Mouse (Mus musculus): ENCODE results near the gene Atp5mpl.

The Atp5mpl gene

DNA sequence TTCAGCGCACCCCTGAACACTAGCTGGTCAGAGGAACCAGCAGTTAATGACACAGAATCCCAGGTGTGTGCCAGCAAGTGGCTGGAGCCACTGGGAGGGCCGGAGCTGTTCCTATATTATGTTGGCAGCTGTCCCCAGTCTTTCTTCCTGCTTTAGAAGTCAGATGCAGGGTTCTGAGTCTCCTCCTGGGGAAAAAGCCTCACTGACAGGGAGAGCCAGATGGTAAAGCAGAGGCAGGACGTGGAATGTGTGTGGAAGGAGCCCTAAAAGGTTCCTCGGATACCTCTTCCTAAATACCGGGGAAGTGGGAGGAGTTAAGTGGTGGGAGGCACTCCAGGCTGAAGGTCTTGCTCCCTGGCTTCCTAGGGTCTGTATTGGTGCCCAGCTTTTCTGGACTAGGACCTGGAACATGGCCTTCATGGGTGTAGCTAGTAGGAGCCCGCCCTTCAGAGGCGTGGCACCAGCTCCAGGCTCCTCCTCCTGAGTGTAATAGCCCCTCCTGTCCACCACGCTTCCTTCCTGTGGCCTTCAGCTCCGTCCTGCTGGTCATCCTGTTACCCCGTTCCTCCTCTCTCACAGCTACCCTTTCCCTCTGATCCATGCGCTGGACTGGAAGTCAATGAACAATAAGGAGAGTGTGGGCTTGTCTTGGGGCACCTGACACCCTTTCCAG, 33.6 kb downstream of the Atp5mpl start:
- POLR2A ChIA-PET = interaction anchor here in 3 of 4 experiments (0.5 to 2.6 kb wide), 16 partner anchors 9 to 381 kb away, joined by 3 to 11 read pairs (median 4); partner anchors contain the start of genes Atp5mpl (in 1 of the 3), Ckb (in 1 of the 3), Xrcc3 (in 1 of the 3) and Zfyve21 (in 1 of the 3)
- CTCF ChIA-PET = interaction anchor here in 3 of 4 experiments (0.8 to 1.5 kb wide), 3 partner anchors 10 to 25 kb away, joined by 3 to 4 read pairs (median 3); no protein-coding TSS in a partner anchor

DNA sequence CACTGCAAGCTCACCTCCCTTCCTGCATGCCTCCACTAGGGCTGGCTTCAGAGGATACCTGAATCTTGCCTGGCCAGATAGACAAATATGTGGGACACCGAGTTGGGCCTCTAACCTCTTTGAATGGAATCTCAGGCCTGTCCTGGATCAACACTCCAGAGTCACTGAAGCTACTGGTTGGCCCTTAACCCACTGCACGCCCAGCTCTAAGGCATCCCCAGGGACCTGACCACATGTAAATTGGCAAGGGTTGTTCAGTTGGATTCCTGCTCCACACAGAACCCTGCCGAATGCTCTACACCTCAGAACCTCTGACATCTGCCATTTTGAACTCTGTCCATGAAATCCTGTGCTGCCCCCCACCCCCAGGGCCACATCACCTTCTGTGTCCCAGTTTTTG, 34.3 kb downstream of the Atp5mpl start:
- ChIA-PET CTCF (interaction anchor here in 1 of 4 experiments (1.2 kb wide), 1 partner anchor 25 kb away, joined by 3 read pairs; no protein-coding TSS in a partner anchor), POLR2A (interaction anchor here in 3 of 4 experiments (0.5 to 1.5 kb wide), 5 partner anchors 11 to 235 kb away, joined by 3 to 4 read pairs (median 3); no protein-coding TSS in a partner anchor)

DNA sequence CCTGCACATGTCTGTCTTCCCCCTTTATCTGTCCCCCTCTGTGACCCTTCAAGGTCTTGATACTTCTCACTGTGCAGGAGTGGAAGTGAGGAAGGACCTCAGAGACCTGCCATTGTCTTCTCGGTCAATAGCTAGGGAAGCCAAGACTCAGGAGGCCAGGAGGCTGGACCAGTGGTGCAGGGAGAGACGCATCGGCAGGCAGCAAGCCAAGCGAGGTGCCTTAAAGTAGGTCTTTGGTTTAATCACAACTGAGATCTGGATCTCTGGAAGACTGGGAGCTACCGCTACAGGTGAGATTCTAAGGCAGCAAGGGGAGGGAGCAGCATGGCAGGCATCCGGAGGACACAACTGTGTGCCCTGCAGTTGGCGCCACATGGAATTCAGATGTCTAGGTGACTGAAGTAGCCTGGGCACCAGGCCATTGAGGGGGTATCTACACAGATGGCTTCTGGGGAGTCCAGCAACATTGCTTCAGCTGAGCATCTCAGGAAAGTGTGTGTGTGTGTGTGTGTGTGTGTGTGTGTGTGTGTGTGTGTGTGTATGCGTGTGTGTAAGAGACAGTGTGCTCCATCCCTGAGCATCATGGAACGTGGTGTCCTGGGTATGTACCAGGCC, 35.3 kb downstream of the Atp5mpl start:
- CTCF ChIA-PET = interaction anchor here in 1 of 4 experiments (0.6 kb wide), 1 partner anchor 643 kb away, joined by 3 read pairs; no protein-coding TSS in a partner anchor

DNA sequence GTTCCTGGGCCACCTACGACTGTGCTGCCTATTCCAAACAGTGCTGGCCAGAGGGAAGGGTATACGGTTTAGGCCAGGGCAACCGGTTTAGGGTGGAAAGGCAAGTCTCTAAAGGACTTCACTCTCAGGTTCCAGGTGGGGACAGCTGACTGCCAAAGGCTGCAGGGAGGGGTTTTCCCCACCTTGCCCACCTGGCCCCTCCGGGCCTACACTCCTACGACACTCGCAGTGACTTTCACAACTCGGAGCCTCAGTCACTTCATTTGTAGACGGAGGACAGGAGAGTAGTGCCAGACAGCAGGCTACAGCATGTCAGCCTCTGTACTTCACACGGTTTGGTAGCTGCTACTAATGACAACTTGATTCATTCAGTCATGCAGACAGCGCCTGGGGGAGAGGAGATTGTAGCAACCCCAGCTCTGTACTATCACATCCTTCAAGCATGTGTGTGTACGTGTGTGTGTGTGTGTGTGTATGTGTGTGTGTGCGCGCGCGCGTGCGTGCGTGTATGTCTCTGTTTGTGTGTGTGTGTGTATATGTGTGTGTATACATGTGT, 38.3 kb downstream of the Atp5mpl start:
- ChIA-PET POLR2A (interaction anchor here in 3 of 4 experiments (0.7 to 3.1 kb wide), 3 partner anchors 10 to 203 kb away, joined by 3 to 16 read pairs (median 3); no protein-coding TSS in a partner anchor), CTCF (interaction anchor here in 2 of 4 experiments (0.6 to 1.0 kb wide), 2 partner anchors 16 to 185 kb away, joined by 3 read pairs; no protein-coding TSS in a partner anchor)

More for the DNA sequence above, 35.3 kb downstream of the Atp5mpl start:
- POLR2A ChIA-PET = interaction anchor here in 1 of 4 experiments (1.5 kb wide), 1 partner anchor 18 kb away, joined by 3 read pairs; no protein-coding TSS in a partner anchor

DNA sequence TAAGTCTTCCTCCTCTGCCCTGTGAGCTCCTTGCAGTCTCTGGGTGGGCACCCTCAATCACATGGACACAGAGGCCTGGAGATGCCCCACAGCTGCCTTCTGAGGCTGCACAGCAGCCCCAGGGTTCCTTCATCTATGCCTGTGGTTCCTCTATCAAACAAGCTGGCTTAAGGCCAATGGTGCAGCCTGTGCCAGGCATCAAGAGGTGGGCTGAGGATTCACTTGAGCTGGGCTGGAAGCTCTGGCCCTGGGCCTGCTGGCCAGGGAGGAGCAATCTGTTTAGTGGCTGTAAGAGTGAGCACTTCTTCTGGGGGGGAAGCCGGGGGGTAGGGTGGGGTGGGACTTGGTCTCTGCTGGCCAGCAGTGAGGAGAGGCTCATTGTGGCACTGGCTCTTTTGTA, 39.4 kb downstream of the Atp5mpl start:
- CTCF ChIA-PET = no interaction called here

DNA sequence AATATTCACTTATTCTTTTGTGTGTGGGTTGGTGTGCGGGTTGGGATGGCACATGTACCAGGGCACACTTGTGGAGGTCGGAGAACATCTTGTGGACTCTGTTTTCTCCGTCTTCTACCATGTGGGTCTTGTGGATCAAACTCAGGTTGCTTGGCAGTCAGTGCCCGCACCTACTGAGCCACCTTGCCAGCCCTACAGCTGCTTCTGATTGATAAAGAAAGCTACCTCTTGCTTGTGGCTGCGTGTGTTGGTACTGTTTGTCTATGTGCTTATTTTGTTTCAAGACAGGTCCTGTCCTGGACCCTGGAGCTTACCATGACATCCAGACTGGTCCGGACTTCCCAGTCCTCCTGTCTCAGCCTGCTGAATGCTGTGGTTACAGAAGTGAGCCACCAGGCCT, 43.7 kb downstream of the Atp5mpl start:
- CTCF ChIA-PET = interaction anchor here in 1 of 4 experiments (0.7 kb wide), 1 partner anchor 10 kb away, joined by 3 read pairs; no protein-coding TSS in a partner anchor
- POLR2A ChIA-PET = interaction anchor here in 2 of 4 experiments (0.7 to 0.8 kb wide), 2 partner anchors 11 to 21 kb away, joined by 3 to 4 read pairs; no protein-coding TSS in a partner anchor

More for the DNA sequence above, 39.4 kb downstream of the Atp5mpl start:
- POLR2A ChIA-PET = interaction anchor here in 1 of 4 experiments (3.1 kb wide), 1 partner anchor 11 kb away, joined by 16 read pairs; no protein-coding TSS in a partner anchor

DNA sequence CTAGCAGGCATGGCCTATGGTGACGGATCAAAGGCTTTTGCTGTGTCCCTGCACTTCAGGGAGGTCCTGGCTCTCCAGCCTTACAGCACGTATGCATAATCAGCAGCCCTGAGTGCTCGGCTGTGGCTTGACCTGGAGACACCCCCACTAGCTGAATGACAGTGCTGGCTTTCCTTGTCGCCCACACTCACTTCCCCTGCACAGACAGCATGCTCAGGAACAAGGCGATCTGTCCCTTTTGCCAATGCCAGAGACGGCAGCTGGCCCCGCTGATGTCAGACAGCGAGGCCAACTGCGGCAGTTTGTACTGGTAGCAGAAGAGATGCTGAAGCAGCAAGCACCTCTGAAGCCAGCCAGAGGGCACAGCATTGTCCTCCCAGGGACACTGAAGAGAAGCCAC, 46.7 kb downstream of the Atp5mpl start:
- ChIA-PET POLR2A (interaction anchor here in 1 of 4 experiments (0.7 kb wide), 1 partner anchor 1089 kb away, joined by 3 read pairs; no protein-coding TSS in a partner anchor), CTCF (interaction anchor here in 1 of 4 experiments (0.7 kb wide), 1 partner anchor 69 kb away, joined by 4 read pairs; no protein-coding TSS in a partner anchor)

DNA sequence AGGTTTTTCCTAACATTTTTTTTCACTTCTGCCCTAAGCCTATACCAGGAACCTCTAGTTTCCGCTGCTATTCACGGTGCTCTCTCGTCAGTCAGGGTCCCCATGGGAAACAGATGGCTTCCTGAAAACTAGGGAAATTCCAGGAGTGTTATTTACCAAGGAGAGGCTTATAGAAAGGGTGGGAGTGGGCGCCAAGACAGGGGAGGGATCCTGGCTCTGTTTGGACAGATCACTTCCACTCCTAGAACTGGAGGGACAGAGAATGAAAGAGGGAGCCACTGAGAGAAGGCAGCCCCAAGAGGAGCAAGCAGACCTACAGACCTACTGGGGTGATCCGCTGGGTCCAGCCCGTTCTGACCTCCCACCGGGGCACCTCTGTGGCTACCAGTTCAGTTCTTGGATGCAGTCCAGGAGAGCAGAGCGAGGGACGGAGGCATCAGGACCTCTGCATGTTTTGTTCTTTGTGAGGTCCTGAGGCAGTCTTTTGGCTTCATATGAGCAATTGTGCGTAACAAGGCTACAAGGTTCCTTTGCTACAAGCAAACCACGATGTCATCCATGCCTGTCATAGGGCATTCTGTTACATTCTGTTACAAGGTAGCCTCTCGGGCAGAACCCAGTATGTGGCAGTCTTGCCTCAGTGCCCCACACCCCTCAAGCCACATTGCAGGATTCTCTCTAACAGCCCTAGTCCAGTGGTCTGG, 50.1 kb downstream of the Atp5mpl start:
- POLR2A ChIA-PET = no interaction called here
- CTCF ChIA-PET = interaction anchor here in 1 of 4 experiments (0.8 kb wide), 1 partner anchor 41 kb away, joined by 3 read pairs; no protein-coding TSS in a partner anchor

DNA sequence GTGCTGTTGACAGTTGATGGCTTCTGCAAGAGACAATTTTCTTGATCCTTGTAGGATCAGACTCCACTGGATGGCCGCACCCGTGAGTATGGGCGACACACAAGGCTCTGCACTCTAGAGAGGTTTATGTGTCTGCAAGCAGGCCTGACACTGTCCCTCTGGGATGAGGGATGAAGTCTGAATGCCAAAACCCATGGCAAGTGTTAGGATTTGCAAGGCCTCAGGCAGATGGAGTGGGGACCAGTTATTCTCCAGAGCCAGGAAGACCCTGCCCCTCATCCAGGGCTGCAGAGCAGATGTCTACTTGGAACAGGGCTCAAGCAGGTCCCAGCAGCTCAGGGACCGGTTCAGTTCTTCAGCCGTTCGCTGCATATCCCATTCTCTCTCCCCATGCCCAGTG, 51.0 kb downstream of the Atp5mpl start:
- POLR2A ChIA-PET = no interaction called here
- CTCF ChIA-PET = no interaction called here

DNA sequence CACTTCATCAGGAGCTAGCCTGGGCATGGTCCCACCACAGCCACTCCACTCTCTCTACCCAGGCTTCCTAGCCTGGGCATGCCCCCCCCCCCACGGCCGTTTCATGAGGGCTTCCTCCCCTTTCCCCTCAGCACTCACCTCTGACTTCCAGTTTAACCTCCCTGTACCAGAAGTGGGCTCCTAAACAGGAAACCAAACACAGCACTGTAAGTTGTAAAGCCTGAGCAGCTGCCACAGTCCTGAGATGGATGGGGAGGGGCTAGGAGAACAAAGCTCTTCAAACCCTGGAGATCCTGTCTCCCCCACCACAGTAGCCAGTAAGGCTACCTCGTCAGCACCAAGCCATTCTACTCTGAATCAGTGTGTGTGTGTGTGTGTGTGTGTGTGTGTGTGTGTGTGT, 52.7 kb downstream of the Atp5mpl start:
- CTCF ChIA-PET = interaction anchor here in 3 of 4 experiments (0.5 to 1.3 kb wide), 12 partner anchors 13 to 1554 kb away, joined by 3 to 7 read pairs (median 3); no protein-coding TSS in a partner anchor
- POLR2A ChIA-PET = interaction anchor here (0.6 to 1.7 kb wide), 16 partner anchors 18 to 1226 kb away, joined by 3 to 9 read pairs (median 4); partner anchors contain the start of gene Xrcc3 (in 1 of the 4)

DNA sequence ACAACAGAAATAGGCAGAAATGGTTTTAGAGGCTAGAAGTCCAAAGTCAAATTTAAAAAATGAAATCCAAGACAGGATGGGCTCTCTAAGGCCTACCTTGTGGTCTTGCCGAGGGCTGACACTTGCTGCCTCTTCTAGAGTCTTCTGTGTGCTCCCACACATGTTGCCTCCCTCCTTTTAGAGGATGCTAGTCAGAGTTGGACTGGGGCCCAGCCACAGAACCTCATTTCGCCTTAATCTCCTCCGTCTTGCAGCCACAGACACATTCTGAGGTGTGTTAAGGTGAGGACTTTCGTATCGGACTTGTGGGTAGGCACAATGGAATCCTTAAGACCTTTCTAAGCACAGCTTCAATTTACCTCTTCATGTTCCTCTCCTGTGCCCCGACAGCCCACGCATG, 54.0 kb downstream of the Atp5mpl start:
- CTCF ChIA-PET = interaction anchor here in 1 of 4 experiments (0.5 to 0.6 kb wide), 2 partner anchors 16 to 105 kb away, joined by 3 to 4 read pairs; no protein-coding TSS in a partner anchor

DNA sequence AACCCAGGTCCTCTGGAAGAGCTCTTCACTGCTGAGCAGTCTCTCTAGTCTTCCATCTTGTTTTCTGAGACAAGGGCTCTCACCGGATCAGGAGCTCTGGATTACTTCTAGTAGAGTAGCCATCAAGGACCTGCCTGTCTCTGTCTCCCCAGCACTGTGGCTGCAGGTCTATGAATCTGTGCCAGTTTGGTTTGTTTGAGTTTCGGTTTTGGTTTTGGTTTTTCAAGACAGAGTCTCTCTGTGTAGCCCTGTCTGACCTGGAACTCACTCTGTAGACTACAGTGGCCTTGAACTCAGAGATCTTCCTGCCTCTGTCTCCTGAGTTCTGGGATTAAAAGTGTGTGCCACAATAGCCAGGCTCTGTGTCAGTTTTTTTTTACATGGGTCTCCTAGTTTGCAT, 55.0 kb downstream of the Atp5mpl start:
- CTCF ChIA-PET = no interaction called here
- POLR2A ChIA-PET = interaction anchor here in 1 of 4 experiments (1.3 kb wide), 1 partner anchor 10 kb away, joined by 3 read pairs; no protein-coding TSS in a partner anchor

More for the DNA sequence above, 54.0 kb downstream of the Atp5mpl start:
- POLR2A ChIA-PET = interaction anchor here in 2 of 4 experiments (0.6 to 1.1 kb wide), 2 partner anchors 9 to 45 kb away, joined by 3 to 4 read pairs; no protein-coding TSS in a partner anchor

Data from embryonic stem cell, embryonic (primary cell).